Mouse (Mus musculus) right cerebral cortex, adult 18-20 months (tissue): ENCODE measurements around the gene Ptk7.

Source experiments
- DNase-seq: peaks from one replicate; pipeline ENCODE4 v3.0.0; 2022; ENCODE audit warnings: mixed read lengths

Gene Ptk7

DNA sequence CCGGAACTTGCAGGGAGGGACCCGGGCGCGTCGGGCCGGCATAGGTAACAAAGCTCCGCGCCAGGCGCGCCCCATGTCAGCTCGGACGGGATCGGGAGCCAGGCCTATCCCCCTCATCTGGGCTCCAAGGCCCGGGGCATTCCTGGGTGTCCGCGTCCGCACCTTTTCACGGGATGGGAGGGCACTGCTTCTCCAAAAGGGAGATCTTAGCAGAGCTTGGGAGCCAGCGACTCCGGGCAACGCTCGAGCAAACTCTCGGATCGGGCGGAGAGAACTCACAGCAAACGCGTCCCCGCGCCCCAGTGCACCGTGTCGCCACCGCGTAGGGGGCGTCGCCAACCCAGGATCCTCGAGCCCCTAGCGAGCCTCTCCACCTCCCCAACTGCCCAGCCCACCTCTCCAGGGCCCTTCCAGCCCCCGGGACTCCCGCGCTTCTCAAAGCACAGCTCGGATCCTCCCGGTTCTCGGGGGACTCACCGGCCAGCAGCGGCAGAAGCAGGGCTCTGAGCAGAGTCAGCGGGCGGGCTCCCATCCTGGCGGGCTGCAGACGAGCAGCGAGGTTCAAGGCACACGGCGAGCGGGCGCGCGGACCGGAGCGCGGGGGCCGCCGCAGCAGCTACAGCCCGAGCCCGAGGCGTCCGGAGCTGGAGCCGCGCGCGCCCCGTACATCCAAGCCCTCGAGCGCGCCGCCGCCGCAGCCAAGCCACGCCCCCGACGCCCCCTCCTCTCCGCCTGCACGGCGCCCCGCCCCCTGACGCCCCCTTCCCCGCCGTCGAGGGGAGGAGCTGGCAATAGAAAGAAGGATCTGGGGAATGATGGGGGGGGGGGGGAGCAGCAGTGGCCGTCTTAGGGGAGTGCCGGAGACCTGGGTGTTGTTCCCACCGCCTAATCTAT is at the start of gene Ptk7:
Ptk7 (minus strand) TSS at position 714 of the 894 bp plus-strand sequence.
- DNase-seq: peak; percentile 65

DNA sequence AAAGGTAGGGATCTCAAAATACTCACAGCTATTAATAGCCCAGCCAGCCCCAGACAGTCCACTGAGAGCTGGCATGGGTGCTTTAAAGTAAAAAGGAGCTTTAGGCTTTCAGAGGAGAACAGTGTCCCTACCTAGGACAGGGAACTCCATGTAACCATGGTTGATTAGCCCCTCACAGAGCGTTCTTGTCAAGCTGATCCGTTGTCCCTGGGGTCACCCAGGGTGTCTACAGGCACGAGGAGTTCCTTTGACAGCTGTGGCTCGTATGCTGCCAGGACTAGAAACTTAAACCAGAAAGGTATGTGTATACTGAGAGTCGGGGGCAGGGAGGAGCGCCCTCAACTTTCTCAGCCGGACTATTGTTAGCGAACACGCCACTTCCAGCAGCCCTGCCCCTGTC is 49.6 kb upstream of the Ptk7 start:
- DNase-seq: no peak

- DNase-seq: no peak
Measured at GRCm38 (mm10) chr17:46678416-46678815, 49.1 kb upstream of the Ptk7 start, which contains the start of gene Mea1. Gene Mea1 (plus strand): TSS chr17:46678793.

DNA sequence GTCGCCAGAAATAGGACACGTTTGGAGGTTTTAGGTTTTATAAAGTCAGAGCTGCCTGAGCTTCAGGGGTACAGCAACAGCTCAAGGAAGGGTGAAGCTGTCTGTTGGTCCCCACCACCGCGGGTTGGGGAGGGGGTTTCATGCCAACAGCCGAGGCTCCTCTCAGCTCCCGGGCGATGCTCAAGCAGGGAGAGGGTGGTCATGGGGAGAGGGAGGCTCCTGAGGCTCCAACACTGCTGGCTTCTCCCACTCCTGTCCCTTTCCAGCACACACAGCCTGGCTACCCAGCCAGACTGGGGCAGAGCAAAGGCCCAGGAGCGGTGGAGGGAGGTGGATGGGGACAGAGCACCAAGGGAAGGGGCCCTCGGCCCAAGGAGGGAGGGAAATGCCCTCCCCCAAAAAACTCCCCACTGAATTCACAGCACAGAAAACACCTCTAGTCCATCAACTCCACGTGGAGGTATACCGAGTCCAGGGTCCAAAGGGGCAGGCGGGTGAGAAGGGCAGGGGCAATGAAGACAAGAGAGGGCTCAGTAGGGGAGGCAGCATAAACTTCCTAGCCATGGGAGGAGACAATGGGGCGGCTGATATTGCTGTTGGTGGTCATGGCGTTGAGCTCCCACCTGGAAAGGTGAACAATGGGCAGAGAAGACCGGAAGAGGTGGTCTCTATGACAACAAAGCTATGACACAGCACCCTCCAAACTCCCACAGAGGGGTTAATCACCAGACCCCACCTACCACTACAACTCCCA is 45.4 kb upstream of the Ptk7 start:
- DNase-seq: no peak

DNA sequence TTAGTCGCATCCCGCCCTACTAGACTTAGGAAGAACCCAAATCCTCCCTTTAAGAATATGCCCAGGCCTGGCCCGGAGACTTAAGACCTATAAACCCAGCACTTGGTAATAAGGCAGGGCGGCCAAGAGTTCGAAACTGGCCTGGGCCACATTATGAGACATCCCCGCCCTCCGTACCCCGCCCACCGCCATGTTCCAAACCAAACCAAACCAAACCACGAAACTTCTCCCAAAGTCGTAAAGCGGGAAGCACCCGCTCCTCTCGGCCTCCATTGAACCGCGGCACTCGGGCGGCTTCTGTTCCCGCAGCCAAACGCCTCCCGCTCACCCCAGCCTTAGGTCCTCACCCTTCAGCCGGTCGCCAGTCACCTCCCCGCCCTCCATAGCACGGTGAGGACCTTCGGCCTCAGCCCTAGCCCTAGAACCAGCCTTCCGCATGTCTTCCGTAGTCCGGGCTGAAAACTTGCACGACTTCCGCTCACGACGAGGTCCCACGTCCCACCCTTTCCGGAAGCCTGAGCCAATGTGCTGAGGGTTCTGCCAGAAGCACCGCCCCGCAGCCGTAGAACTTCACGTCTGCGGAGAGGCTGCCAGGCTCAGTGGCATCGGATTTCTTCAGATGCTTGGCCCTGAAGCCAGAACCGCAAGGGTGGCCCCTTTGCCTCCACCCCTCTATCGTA is 44.7 kb upstream of the Ptk7 start, which contains the start of gene Rrp36:
Rrp36 (minus strand) TSS at position 503 of the 680 bp plus-strand sequence.
- DNase-seq: peak; percentile 92

GRCm38 (mm10) chr17:46669911-46670310 is 40.6 kb upstream of the Ptk7 start:
- no peak for DNase-seq

- no peak for DNase-seq
Measured at GRCm38 (mm10) chr17:46667712-46668111, 38.4 kb upstream of the Ptk7 start.

DNA sequence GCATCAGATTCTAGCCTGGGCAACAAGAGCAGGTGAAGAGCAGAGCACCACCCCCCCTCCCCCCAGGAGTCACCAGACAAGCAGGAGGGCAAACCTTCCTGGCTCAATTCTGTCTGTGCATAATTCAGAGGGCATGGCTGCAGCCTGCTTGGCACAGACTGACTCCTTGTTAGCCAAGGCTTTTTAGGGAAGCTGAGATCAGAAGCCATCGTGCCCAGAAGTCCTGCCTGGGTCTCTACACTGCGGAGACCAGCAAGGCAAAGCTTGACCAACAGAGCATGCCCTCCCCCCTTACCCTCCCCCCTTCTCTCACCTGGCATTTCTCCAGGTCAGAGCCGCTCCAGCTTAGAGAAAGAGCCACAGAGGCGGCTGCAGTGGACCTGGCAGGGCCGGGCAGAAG is 33.4 kb upstream of the Ptk7 start:
- no peak for DNase-seq

GRCm38 (mm10) chr17:46661981-46662380 is 32.7 kb upstream of the Ptk7 start:
- DNase-seq: no peak

DNA sequence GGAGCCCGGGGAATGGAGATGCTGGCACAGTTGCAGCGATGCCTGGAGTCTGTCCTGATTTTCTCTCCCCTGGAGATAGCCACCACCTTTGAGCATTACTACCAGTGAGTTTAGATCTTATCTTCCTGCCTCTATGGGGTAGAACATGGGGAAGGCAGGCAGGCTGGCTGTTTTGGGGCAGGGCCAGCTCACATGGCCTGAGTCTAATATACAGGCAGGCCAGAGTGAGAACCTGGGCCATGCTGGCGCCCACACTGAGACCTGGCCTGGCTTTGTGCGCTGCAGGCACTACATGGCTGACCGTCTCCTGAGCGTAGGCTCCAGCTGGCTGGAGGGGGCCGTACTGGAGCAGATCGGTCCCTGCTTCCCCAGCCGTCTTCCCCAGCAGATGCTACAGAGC is 32.0 kb upstream of the Ptk7 start:
- DNase-seq: no peak

DNA sequence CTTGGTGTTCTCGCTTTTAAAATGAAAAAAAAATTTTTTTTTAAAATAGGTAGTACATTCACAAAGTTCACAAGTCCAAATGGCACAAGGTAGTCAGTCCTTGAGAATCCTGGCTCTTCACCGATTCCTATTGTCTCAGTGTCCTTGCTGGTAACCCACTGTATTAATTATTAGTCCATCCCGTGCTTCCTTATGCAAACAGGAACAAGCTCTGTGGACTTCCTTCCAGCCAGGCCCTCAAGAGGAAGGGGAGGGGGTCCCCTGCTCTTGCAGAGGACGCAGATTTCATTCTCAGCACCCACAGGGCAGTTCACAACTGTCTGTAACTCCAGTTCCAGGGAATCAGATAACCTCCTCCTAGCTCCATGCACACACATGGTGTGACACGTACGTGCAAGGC is 26.8 kb upstream of the Ptk7 start:
- DNase-seq: no peak

DNA sequence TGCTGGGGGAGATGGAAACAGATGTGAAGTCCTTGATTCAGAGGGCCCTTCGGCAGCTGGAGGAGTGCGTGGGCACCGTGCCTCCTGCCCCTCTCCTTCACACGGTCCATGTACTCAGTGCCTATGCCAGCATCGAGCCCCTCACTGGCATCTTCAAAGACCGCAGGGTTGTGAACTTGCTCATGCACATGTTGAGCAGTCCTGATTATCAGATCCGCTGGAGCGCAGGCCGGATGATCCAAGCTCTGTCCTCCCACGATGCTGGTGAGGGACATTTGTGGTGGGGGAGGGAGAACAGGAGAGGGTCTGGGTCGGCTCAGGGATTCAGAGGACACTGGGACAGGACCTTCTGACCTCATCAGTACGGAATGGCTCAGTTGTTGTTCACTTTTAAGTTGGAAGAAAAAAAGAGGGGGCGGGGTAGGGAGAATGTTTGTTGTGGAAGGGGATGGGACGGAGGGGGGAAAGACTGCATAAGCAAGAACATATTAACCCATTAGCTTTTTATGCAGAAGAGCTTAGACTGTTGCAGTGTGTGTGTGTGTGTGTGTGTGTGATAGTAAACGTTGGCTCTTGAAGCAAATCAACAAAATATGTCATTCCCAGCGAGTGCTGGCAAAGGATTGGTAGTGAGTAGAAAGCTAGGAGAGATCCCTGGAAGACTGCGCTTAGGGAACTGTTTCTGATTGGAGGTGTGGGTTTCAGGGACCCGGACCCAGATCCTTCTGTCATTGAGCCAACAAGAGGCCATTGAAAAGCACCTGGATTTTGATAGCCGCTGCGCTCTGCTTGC is 22.6 kb upstream of the Ptk7 start:
- no peak for DNase-seq

DNA sequence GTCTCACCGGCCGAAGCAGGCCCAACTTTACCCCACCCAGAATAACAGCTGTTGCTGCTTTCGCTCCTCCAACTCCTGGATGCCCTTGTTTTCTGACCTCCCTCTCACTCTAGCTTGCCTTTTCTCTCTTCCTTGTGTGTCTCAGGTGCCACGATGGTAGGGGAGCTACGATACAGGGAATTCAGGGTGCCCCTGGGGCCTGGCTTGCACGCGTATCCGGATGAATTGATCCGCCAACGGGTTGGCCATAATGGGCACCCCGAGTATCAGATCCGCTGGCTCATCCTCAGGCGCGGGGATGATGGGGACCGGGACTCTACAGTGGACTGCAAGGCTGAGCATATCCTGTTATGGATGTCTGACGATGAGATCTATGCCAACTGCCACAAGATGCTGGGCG is 22.0 kb upstream of the Ptk7 start:
- DNase-seq: no peak

GRCm38 (mm10) chr17:46650232-46651031 is 21.1 kb upstream of the Ptk7 start, which contains the start of gene Cul7:
Gene Cul7 (plus strand): TSS chr17:46650337.
- DNase-seq: peak; percentile 94

DNA sequence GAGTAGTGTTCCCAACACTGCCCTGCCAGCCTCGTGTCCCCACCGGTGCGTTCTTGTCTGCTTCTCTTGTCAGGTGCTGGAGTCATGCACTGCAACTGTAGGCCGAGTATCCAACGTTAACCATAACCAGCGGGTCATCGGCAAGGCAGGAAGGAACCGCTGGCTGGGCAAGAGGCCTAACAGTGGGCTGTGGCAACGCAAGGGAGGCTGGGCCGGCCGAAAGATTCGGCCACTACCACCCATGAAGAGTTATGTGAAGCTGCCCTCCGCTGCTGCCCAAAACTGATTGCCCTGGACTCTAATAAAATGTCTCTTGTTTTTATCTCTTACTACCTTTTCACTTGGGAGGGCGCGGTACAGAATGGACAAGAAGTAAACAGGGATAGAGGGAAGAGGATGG is 20.5 kb upstream of the Ptk7 start:
- no peak for DNase-seq

DNA sequence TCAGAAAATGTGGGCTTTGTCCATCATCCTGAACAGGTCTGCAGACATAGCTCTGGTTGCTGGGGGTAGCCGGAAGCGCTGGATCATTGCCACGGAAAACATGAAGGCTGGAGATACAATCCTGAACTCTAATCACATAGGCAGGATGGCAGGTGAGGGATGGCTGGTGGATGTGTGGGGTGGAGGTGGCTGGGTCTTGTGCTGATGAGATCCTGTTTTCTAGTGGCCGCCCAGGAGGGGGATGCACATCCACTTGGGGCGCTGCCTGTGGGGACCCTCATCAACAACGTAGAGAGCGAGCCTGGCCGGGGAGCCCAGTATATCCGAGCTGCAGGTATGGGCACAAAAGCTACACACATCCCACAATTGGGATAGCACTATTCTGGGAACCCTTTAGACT is 19.1 kb upstream of the Ptk7 start:
- no peak for DNase-seq

GRCm38 (mm10) chr17:46647279-46647678 is 18.0 kb upstream of the Ptk7 start:
- DNase-seq: no peak

GRCm38 (mm10) chr17:46646322-46646662 is 17.0 kb upstream of the Ptk7 start:
- no peak for DNase-seq

GRCm38 (mm10) chr17:46645561-46646321 is 16.4 kb upstream of the Ptk7 start, which contains the start of the genes Klc4 and Mrpl2:
Gene Klc4 (minus strand): TSS chr17:46646022.
Gene Mrpl2 (plus strand): TSS chr17:46646229.
- DNase-seq: peak; percentile 98

GRCm38 (mm10) chr17:46644916-46645475 is 15.7 kb upstream of the Ptk7 start:
- DNase-seq: no peak
